Mouse (Mus musculus): ENCODE data around the gene Mtmr6. TPM values are rescaled to one million over a fixed set of nuclear protein-coding genes. Genes with fewer than 3 reads are reported as not detected.
"Not testable (repeated sequence)": the region's sequence is repeated elsewhere in the genome, so short reads cannot be mapped to it uniquely, and the experiment has no call there.

Gene Mtmr6
- total RNA-seq, 2 experiments from 2014 or later, result 30.6 to 31.0 TPM

DNA sequence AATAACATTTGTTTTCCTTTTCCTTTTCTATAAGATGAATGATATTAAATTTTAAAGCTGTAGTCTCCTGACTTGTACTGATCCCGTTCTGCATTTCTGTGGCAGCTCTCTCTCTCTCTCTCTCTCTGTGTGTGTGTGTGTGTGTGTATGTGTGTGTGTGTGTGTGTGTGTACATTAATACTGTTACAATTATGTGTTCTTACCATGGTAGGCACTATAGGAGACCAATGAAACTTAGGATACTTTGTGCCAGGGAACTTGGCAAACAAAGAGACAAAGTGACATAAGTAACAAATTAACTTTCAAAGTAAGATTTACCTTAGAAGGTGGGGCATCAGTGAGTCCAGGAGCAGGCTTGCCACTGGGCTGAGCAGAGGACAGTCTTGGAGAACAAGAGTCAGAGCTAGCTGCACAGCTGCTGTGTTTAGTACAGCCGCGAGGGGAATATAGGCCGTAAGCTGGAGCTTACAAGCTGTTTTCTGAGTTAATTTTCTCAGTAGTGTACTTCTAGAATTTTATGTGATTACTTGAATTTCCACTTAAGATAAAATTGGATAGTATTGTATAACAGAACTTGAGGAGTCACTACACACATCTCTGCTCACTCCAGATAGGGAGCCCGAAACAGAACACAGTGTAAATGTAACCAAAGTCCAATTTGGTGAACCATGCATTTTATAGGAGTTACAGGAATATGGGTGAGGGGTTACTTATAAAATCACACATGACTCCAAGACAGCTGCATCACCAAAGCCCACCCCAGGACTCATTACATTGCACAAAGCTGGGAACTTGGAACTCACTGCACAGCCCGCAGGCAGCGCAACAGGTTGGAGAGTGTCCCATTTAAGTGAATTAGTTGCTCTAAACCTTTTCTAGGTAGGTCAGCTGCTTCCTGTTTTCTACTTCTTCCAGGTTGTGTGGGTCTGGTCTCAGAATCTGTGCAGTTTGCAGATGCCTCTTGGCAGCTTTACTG lies 10.6 kb downstream of the Mtmr6 start:
- intact Hi-C loops (cut with DNase I; ENCODE audit: low total_unique reads), result no loop called here
- no peak for DNase-seq

DNA sequence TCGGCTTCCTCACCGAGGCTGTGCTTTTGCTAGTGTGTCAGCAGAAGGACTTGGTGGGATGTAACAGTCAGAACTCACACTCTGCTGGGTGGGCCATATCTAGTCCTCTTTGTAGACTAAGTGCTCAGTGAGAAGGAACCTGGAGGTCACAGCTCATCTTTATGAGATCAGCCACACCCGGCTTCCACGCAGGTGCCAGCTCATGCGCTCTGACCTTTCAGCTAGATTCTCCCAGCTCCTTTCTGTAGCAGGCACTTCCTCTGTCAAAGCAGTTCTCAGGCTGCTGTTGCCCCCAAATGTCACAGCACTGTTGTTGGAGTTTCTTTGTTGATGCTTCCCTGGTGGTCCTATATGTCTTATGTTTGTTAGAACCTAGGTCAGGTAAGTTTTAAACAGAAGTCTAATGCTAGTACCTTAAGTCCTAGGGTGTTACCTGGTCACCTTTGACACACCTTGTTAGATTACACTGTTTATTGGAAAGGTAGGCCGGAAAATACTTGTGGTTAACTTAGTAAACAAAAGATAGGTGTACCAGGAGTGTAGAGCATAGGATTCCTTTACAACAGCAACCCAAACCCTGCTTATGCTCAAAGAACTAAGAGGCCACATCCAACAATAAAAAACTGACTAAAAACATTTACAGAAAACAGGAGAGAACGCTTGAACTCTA lies 21.3 kb downstream of the Mtmr6 start:
- intact Hi-C loops (cut with DNase I; ENCODE audit: low total_unique reads), result no loop called here
- DNase-seq, result no peak

DNA sequence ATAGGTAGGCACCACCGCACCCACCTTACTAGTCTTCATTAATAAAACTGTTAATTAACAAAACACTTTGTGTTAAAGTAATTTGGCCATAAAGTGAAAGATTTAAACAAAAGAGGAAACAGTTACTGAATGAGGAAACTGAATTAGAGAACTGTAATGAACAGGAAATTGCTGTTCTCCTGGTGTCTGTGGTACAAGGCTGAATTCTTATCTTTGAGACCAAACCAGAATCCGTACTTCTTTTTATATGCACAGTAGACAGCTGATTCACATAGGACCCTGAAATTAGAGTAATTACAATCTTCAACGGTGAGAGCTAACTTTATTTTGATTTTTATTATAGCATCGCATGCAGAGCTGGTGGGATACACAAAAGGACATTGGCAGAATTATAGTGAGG lies 25.3 kb downstream of the Mtmr6 start:
- intact Hi-C loops (cut with DNase I; ENCODE audit: low total_unique reads), result no loop called here
- DNase-seq, result no peak

DNA sequence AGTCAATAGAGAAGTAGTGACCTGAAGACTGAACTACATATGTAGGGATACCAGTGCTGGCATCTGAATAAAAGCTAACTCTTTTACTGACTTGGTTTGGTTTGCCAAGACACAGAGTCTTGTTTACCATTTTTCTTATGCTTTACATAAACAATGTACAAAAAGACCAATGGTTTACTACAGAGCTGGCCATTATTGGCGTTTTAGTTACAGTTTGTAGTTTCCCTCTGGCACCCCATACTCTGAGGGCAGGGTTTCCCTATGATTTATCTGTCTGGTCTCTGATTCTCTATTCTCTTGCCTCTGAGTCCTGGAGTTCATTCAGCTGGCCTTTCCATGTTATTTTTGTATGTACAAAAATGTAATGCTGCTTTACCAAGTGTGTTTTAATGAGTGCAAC lies 30.5 kb downstream of the Mtmr6 start:
- intact Hi-C loops (cut with DNase I; ENCODE audit: low total_unique reads), result no loop called here

DNA sequence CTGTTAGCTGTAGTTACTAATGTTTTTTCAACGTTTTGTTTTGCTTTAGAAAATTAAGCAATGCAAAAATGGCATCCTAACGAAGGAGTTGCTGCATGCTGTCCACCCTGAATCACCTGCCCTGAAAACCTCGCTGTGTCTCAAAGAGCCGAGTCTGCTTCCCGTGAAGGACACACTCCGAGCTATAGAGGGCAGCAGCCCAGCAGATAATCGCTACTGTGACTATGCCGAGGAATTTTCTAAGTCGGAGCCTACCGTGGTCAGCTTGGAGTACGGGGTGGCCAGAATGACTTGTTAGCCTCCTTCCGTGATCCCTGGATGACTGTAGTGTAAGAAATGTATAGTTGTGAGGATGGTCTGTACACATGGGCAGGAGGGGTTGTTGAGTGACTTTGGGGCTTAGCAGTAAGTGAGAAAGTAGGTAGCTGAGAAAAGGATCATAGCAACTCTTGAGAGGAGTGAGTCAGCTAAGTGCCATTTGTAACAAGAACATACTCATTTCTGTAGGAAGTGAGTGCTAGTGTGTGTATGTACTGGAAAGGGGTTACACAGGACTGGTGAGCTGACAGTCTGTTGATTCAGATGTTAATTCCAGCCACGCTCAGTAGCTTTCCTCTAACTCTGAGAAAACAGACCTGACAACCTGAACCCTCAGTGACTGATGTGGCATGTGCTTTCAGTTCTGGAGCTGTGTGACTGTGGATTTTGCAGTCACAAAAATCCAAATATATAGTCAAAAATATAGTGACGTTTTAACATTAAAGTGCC lies 35.4 kb downstream of the Mtmr6 start:
- no peak for DNase-seq
- intact Hi-C loops (cut with DNase I; ENCODE audit: low total_unique reads), result no loop called here

More for the DNA sequence above, 30.5 kb downstream of the Mtmr6 start:
- no peak for DNase-seq

DNA sequence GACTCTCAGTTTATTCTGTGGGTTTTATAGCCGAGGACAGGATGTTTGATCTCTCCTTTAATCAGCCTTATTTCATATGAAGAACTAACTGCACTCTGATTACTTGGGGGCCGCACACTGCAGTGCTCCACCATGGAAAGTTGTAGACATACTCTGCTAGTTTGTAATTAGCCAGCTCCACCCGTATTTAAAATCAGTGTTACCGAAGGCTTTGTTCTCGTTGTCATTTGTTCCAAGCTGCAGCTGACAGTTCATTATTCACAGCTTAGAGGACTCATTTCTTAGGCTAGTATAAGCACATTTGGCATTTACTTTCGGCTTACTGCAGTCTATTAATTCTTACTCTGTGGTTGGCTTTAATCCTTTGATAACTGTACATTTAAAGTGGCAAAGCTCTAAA lies 36.0 kb downstream of the Mtmr6 start:
- intact Hi-C loops (cut with DNase I; ENCODE audit: low total_unique reads), result no loop called here
- DNase-seq, result no peak

DNA sequence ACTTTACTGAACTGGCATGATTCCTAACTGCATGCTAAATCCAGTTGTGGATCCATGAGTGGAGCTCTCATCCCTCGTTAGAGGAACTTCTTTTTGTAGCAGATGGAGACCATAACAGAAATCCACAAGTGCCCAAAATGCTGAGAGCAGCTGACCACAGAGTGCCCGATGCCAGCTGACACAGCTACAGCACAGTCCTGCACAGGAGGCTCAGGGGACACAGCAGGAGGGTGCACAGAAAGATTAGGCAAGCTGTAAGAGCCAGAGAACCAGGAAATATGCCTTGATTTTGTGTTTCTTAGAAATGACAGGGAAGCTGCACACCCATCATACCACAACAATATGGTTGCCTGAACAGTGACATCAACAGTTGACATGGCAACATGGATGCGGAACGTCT lies 37.4 kb downstream of the Mtmr6 start:
- no peak for DNase-seq
- intact Hi-C loops (cut with DNase I; ENCODE audit: low total_unique reads), result no loop called here

DNA sequence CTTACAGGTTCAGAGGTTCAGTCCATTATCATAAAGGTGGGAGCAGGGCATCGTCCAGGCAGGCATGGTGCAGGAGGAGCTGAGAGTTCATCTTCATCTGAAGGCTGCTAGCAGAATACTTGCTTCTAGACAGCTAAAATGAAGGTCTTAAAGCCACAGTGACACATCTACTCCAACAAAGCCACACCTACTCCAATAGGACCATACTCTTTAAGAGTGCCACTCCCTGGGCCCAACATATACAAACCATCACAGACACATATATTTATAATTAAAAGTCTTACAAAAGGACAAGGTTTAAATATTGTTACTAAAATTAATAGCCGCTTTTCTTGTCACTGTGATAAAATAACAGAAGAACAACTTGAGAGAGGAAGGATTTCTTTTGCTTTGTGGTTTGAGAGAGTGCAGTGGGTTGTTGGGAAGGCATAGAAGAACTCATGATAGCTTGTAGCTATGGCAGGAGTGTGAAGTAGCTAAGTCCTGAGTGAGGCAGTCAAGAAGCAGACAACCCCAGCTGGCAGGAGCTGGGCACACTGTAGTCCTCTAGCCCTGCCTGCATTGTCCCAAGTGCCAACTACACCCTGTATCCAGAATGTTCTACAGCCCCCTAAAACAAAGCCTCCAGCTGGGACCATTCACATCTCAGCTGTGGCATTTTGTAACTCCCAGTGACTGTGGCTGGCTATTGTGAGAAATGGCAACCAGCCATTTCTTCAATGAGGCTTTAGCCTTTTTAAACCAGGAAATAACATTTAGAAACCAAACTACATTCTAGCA lies 39.6 kb downstream of the Mtmr6 start:
- intact Hi-C loops (cut with DNase I; ENCODE audit: low total_unique reads), result no loop called here
- no peak for DNase-seq

DNA sequence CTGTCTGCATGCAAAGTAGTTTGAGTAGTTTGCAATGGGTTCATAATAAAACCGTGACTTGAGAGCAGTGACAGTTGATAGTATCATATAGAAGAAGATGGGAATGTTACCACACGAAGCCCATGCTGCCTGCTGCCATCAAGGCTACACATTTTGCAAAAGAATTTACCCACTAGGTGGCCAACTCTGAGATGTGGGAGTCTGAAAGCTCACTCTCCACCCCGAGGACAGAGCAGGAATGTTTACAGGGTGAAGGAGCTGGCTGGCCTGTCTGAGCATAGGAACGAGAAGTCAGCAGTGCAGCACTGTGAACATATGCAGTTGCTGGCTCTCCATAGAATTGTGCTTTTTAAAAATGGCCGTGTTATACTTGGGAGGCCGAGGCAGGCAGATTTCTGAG lies 43.1 kb downstream of the Mtmr6 start:
- intact Hi-C loops (cut with DNase I; ENCODE audit: low total_unique reads), result no loop called here
- no peak for DNase-seq

DNA sequence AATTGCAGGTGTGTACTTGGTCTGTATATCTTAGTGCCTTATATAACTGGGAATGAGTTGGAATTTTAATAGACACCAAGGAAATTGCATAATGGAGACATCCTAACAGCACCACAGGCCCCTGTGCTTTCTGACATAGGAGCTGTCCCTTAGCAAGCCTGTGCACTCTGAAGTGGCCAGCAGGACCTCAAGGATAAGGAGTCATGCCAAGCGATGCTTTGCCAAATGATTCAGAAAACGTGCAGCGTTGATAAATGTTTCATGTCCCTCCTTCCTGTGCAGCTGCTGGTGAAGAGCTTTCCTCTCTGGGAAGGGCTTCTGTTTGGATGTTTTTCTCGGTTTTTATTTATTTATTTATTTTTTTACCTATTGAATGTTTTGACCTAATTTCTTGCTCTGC lies 45.7 kb downstream of the Mtmr6 start:
- intact Hi-C loops (cut with DNase I; ENCODE audit: low total_unique reads), result no loop called here
- DNase-seq, result no peak

DNA sequence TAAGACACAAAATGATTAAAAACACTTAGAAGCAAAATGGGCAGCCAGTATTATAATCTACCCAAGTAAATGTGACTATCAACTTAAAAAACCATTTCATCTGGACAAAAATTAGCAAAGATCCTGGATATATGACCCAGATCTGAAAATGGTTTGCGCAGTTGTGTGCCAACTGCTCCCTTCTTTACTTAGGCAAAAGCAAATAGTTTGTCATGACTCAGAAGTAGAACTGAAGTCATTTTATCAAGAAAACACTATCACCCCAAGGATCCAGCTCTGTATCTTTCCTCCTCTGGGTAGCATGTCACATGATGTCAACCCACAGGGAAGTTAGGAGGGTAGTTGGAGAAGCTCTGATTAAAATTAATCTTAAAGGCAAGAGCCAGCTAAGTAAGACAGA lies 54.2 kb downstream of the Mtmr6 start:
- no peak for DNase-seq
- intact Hi-C loops (cut with DNase I; ENCODE audit: low total_unique reads), result no loop called here

DNA sequence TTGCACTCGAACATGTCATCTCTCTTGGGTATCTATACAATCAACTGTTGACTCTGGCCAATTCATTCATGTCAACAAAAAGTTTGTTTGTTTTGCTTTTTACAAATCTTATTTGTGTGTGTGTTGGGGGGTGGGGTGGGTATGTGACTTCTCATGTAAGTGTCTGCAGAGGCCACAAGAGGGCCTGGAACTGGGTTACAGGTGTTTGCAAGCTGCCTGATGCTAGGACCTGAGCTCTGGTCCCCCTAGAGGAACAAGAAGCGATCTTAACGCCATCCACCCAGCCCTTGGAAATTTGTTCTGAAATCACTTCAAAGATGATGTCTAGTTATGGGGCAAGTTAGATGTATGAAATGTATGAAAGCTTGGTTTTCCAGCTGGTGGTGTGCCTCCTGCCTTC lies 55.8 kb downstream of the Mtmr6 start:
- no peak for DNase-seq
- intact Hi-C loops (cut with DNase I; ENCODE audit: low total_unique reads), result no loop called here

DNA sequence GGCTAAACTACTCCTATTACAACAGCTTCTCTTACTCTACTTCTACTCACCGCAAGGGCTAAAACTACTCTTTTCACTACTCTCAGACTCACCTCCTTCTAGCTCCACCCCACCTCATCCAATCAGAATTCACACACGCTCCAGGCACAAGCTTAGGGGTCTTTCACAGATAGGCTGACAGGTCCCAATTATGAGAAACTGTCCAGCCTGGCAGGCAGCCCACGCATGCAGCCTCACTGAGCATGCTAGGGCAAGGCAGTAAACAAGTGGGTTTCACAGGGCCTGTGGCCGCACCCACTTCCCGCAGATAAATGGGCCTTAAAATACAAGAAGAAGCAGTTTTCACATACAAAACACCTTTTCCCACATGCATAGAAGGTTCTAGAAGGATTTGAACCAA lies 75.0 kb downstream of the Mtmr6 start:
- DNase-seq; intact Hi-C loops (cut with DNase I; ENCODE audit: low total_unique reads): not testable (repeated sequence)

DNA sequence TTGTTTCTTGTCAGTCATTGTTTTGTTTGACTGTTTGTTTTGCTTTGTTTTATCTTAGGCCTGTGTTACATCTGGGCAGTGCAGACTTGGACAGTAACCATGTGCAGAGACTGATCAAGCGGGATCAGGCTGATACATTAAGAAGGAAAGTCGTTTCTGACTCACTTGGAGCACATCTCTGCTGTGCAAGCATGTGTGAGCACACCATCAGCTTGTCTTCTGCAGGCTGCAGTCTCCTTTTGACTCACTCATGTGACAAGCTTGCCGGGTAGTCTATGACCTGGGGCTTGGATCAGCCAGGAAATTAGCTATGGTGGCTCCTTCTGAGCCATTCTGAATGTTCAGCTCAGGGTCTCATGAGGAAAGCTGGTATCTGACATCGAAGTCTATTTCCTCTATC lies 75.5 kb downstream of the Mtmr6 start:
- DNase-seq, result no peak
- intact Hi-C loops (cut with DNase I; ENCODE audit: low total_unique reads), result no loop called here

DNA sequence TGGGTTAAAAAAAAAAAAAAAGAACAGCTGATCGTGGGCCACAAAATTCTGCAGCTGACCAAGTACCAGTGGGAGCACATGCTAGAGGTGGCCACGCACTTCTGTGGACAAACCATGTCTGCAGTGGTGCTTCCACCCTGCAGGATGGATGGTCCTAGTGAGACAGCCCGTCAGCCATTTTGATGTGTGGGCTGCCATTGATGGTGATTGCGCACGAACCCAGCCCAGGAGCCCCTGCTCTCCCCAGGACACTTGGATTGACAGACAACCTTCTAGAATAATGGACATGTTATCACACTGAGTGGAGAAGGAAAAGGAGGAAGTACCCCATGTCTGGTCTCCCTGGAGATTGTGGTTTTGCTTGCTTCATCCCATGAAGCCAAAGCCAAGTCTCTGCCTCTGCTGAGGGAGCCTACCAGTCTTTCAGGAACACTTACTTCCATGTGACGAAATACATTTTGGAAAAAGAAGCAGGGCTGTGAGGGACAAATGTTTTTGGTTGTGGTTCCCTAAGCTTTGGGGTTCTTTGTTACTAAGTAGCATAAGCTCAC lies 80.4 kb downstream of the Mtmr6 start:
- DNase-seq, result no peak
- intact Hi-C loops (cut with DNase I; ENCODE audit: low total_unique reads), result no loop called here

Data from gastrocnemius, postnatal 14 days (tissue).